Mouse (Mus musculus): ENCODE data around the gene Clstn2. TPM values are rescaled to one million over a fixed set of nuclear protein-coding genes. Genes with fewer than 3 reads are reported as not detected.

Clstn2 gene
- polyA plus RNA-seq, 1 experiment from 2014 or later = 0.38 TPM

GRCm38 (mm10) chr9:98023069-98023468 is 9.9 kb downstream of the Clstn2 start:
- Histone ChIP-seq H3K4me1 (ENCODE audit: control insufficient read depth, insufficient read depth, low read length) (no peaks in the 10 kb centered on the region), H3K9ac (ENCODE audit: low read depth, low read length) (no peak overlapping the region), H3K27ac (ENCODE audit: low read length) (no peak overlapping the region), H3K4me3 (ENCODE audit: low read length) (no peak overlapping the region), H3K36me3 (ENCODE audit: control insufficient read depth, insufficient read depth, low read length) (no peaks in the 10 kb centered on the region), H3K4me2 (ENCODE audit: low read depth, low read length) (no peak overlapping the region), H3K27me3 (replicated peaks; ENCODE audit: control insufficient read depth, insufficient read depth, low read length) (no peaks in the 10 kb centered on the region), H3K9me3 (ENCODE audit: control insufficient read depth, low read length) (no peaks in the 10 kb centered on the region)
- 84% methylated on average over 11 of the region's 11 CpGs for whole genome bisulfite sequencing
- ATAC-seq = no peak

GRCm38 (mm10) chr9:98019876-98020275 is 13.1 kb downstream of the Clstn2 start:
- no peak overlapping the region for H3K4me3 ChIP-seq (ENCODE audit: low read length)
- no peaks in the 10 kb centered on the region for H3K9me3 ChIP-seq (ENCODE audit: control insufficient read depth, low read length)
- no peak overlapping the region for H3K9ac ChIP-seq (ENCODE audit: low read depth, low read length)
- H3K27me3 ChIP-seq (replicated peaks; ENCODE audit: control insufficient read depth, insufficient read depth, low read length) = no peaks in the 10 kb centered on the region
- no peak overlapping the region for H3K4me2 ChIP-seq (ENCODE audit: low read depth, low read length)
- no peaks in the 10 kb centered on the region for H3K36me3 ChIP-seq (ENCODE audit: control insufficient read depth, insufficient read depth, low read length)
- no peaks in the 10 kb centered on the region for H3K4me1 ChIP-seq (ENCODE audit: control insufficient read depth, insufficient read depth, low read length)
- no peak overlapping the region for H3K27ac ChIP-seq (ENCODE audit: low read length)
- WGBS = 76% methylated on average over 2 of the region's 2 CpGs
- ATAC-seq = no peak

- no peaks in the 10 kb centered on the region for H3K27me3 ChIP-seq (replicated peaks; ENCODE audit: control insufficient read depth, insufficient read depth, low read length)
- H3K27ac ChIP-seq (ENCODE audit: low read length) = no peak overlapping the region
- no peak overlapping the region for H3K4me2 ChIP-seq (ENCODE audit: low read depth, low read length)
- no peak for ATAC-seq
- no peaks in the 10 kb centered on the region for H3K9me3 ChIP-seq (ENCODE audit: control insufficient read depth, low read length)
- WGBS = 88% methylated on average over 5 of the region's 5 CpGs
- H3K4me3 ChIP-seq (ENCODE audit: low read length) = no peak overlapping the region
- no peaks in the 10 kb centered on the region for H3K4me1 ChIP-seq (ENCODE audit: control insufficient read depth, insufficient read depth, low read length)
- no peaks in the 10 kb centered on the region for H3K36me3 ChIP-seq (ENCODE audit: control insufficient read depth, insufficient read depth, low read length)
- H3K9ac ChIP-seq (ENCODE audit: low read depth, low read length) = no peak overlapping the region
These were observed 14.3 kb downstream of the Clstn2 start for GRCm38 (mm10) chr9:98018687-98019086.

GRCm38 (mm10) chr9:98016576-98016975 is 16.4 kb downstream of the Clstn2 start:
- WGBS = 87% methylated on average over 5 of the region's 5 CpGs
- Histone ChIP-seq H3K27me3 (replicated peaks; ENCODE audit: control insufficient read depth, insufficient read depth, low read length) (no peaks in the 10 kb centered on the region), H3K27ac (ENCODE audit: low read length) (no peak overlapping the region)

GRCm38 (mm10) chr9:97996349-97996748 is 36.6 kb downstream of the Clstn2 start:
- Histone ChIP-seq H3K27me3 (replicated peaks; ENCODE audit: control insufficient read depth, insufficient read depth, low read length) (no peaks in the 10 kb centered on the region), H3K36me3 (ENCODE audit: control insufficient read depth, insufficient read depth, low read length) (no peaks in the 10 kb centered on the region), H3K9ac (ENCODE audit: low read depth, low read length) (no peak overlapping the region), H3K4me3 (ENCODE audit: low read length) (no peak overlapping the region), H3K27ac (ENCODE audit: low read length) (no peak overlapping the region), H3K4me2 (ENCODE audit: low read depth, low read length) (no peak overlapping the region), H3K9me3 (ENCODE audit: control insufficient read depth, low read length) (no peaks in the 10 kb centered on the region), H3K4me1 (ENCODE audit: control insufficient read depth, insufficient read depth, low read length) (no peaks in the 10 kb centered on the region)
- WGBS = 72% methylated on average over 5 of the region's 5 CpGs
- ATAC-seq = no peak

More at GRCm38 (mm10) chr9:98016576-98016975, 16.4 kb downstream of the Clstn2 start:
- Histone ChIP-seq H3K4me2 (ENCODE audit: low read depth, low read length) (no peak overlapping the region), H3K9ac (ENCODE audit: low read depth, low read length) (no peak overlapping the region), H3K4me3 (ENCODE audit: low read length) (no peak overlapping the region), H3K36me3 (ENCODE audit: control insufficient read depth, insufficient read depth, low read length) (no peaks in the 10 kb centered on the region), H3K4me1 (ENCODE audit: control insufficient read depth, insufficient read depth, low read length) (no peaks in the 10 kb centered on the region), H3K9me3 (ENCODE audit: control insufficient read depth, low read length) (no peaks in the 10 kb centered on the region)
- no peak for ATAC-seq

GRCm38 (mm10) chr9:97995723-97996122 is 37.3 kb downstream of the Clstn2 start:
- no peaks in the 10 kb centered on the region for H3K9me3 ChIP-seq (ENCODE audit: control insufficient read depth, low read length)
- no peak overlapping the region for H3K9ac ChIP-seq (ENCODE audit: low read depth, low read length)
- no peak overlapping the region for H3K4me2 ChIP-seq (ENCODE audit: low read depth, low read length)
- no peaks in the 10 kb centered on the region for H3K27me3 ChIP-seq (replicated peaks; ENCODE audit: control insufficient read depth, insufficient read depth, low read length)
- no peak for ATAC-seq
- WGBS = 48% methylated on average over 4 of the region's 4 CpGs
- no peaks in the 10 kb centered on the region for H3K4me1 ChIP-seq (ENCODE audit: control insufficient read depth, insufficient read depth, low read length)
- H3K27ac ChIP-seq (ENCODE audit: low read length) = no peak overlapping the region
- H3K36me3 ChIP-seq (ENCODE audit: control insufficient read depth, insufficient read depth, low read length) = no peaks in the 10 kb centered on the region
- no peak overlapping the region for H3K4me3 ChIP-seq (ENCODE audit: low read length)

- no peak overlapping the region for H3K4me3 ChIP-seq (ENCODE audit: low read length)
- no peak overlapping the region for H3K9ac ChIP-seq (ENCODE audit: low read depth, low read length)
- no peak for ATAC-seq
- no peaks in the 10 kb centered on the region for H3K36me3 ChIP-seq (ENCODE audit: control insufficient read depth, insufficient read depth, low read length)
- no peaks in the 10 kb centered on the region for H3K27me3 ChIP-seq (replicated peaks; ENCODE audit: control insufficient read depth, insufficient read depth, low read length)
- H3K4me1 ChIP-seq (ENCODE audit: control insufficient read depth, insufficient read depth, low read length) = no peaks in the 10 kb centered on the region
- WGBS = 59% methylated on average over 4 of the region's 4 CpGs
- no peaks in the 10 kb centered on the region for H3K9me3 ChIP-seq (ENCODE audit: control insufficient read depth, low read length)
- no peak overlapping the region for H3K27ac ChIP-seq (ENCODE audit: low read length)
- no peak overlapping the region for H3K4me2 ChIP-seq (ENCODE audit: low read depth, low read length)
These were observed 40.9 kb downstream of the Clstn2 start for GRCm38 (mm10) chr9:97992131-97992530.

- Histone ChIP-seq H3K27ac (ENCODE audit: low read length) (no peak overlapping the region), H3K4me2 (ENCODE audit: low read depth, low read length) (no peak overlapping the region), H3K27me3 (replicated peaks; ENCODE audit: control insufficient read depth, insufficient read depth, low read length) (no peaks in the 10 kb centered on the region), H3K36me3 (ENCODE audit: control insufficient read depth, insufficient read depth, low read length) (no peaks in the 10 kb centered on the region), H3K4me1 (ENCODE audit: control insufficient read depth, insufficient read depth, low read length) (no peaks in the 10 kb centered on the region), H3K4me3 (ENCODE audit: low read length) (no peak overlapping the region), H3K9ac (ENCODE audit: low read depth, low read length) (no peak overlapping the region), H3K9me3 (ENCODE audit: control insufficient read depth, low read length) (no peaks in the 10 kb centered on the region)
- 87% methylated on average over 3 of the region's 3 CpGs for WGBS
- ATAC-seq = no peak
These were observed 55.6 kb downstream of the Clstn2 start for GRCm38 (mm10) chr9:97977339-97977738.

- WGBS = 78% methylated on average over 13 of the region's 13 CpGs
- Histone ChIP-seq H3K4me2 (ENCODE audit: low read depth, low read length) (no peak overlapping the region), H3K9me3 (ENCODE audit: control insufficient read depth, low read length) (no peaks in the 10 kb centered on the region), H3K4me3 (ENCODE audit: low read length) (no peak overlapping the region), H3K27me3 (replicated peaks; ENCODE audit: control insufficient read depth, insufficient read depth, low read length) (no peaks in the 10 kb centered on the region), H3K4me1 (ENCODE audit: control insufficient read depth, insufficient read depth, low read length) (no peaks in the 10 kb centered on the region), H3K9ac (ENCODE audit: low read depth, low read length) (no peak overlapping the region), H3K36me3 (ENCODE audit: control insufficient read depth, insufficient read depth, low read length) (no peaks in the 10 kb centered on the region), H3K27ac (ENCODE audit: low read length) (no peak overlapping the region)
- ATAC-seq = no peak
These were observed 58.1 kb downstream of the Clstn2 start for GRCm38 (mm10) chr9:97974801-97975347.

- Histone ChIP-seq H3K4me1 (ENCODE audit: control insufficient read depth, insufficient read depth, low read length) (no peaks in the 10 kb centered on the region), H3K27me3 (replicated peaks; ENCODE audit: control insufficient read depth, insufficient read depth, low read length) (no peaks in the 10 kb centered on the region), H3K27ac (ENCODE audit: low read length) (no peak overlapping the region), H3K4me3 (ENCODE audit: low read length) (no peak overlapping the region), H3K36me3 (ENCODE audit: control insufficient read depth, insufficient read depth, low read length) (no peaks in the 10 kb centered on the region), H3K9me3 (ENCODE audit: control insufficient read depth, low read length) (no peaks in the 10 kb centered on the region), H3K9ac (ENCODE audit: low read depth, low read length) (no peak overlapping the region), H3K4me2 (ENCODE audit: low read depth, low read length) (no peak overlapping the region)
- no peak for ATAC-seq
- whole genome bisulfite sequencing = 80% methylated on average over 4 of the region's 4 CpGs
These were observed 66.3 kb downstream of the Clstn2 start for GRCm38 (mm10) chr9:97966691-97967090.
